Mouse (Mus musculus) heart, embryonic 15.5 days (tissue): Measurements from ENCODE around the gene Myo3b. TPM values are rescaled to one million over a fixed set of nuclear protein-coding genes. Genes with fewer than 3 reads are reported as not detected.

ENCODE experiments used
- ATAC-seq: fragments of 200-750 bp; cut with Nextera tagmentation; replicated peaks from 2 replicates; pipeline ENCODE4 v1.8.0; 2017; ENCODE audit warnings: low read depth, moderate TSS enrichment; ENCODE audit not compliant: insufficient number of reproducible peaks, insufficient read depth, low FRiP score
- H3K27ac ChIP-seq: fragments of 300-500 bp; sonication (generic); 2 replicates; pipeline ENCODE4 v1.5.1; 2015; ENCODE audit warnings: mild to moderate bottlenecking, inconsistent platforms
- H3K27me3 ChIP-seq: fragments of 300-500 bp; sonication (generic); 2 replicates; pipeline ENCODE4 v1.6.1; 2015; ENCODE audit warnings: inconsistent platforms
- H3K36me3 ChIP-seq: fragments of 300-500 bp; sonication (generic); 2 replicates; pipeline ENCODE4 v1.6.1; 2015; ENCODE audit warnings: mild to moderate bottlenecking, inconsistent platforms
- H3K4me1 ChIP-seq: fragments of 300-500 bp; sonication (generic); replicated peaks from 2 replicates; pipeline ENCODE4 v1.6.1; 2015; ENCODE audit warnings: inconsistent platforms
- H3K4me2 ChIP-seq: fragments of 300-500 bp; sonication (generic); 2 replicates; pipeline ENCODE4 v1.6.1; 2015; ENCODE audit warnings: inconsistent platforms, mild to moderate bottlenecking, moderate library complexity
- H3K4me3 ChIP-seq: fragments of 300-500 bp; sonication (generic); 2 replicates; pipeline ENCODE4 v1.5.1; 2015; ENCODE audit warnings: mild to moderate bottlenecking, inconsistent platforms
- H3K9ac ChIP-seq: fragments of 300-500 bp; sonication (generic); 2 replicates; pipeline ENCODE4 v1.6.1; 2015; ENCODE audit warnings: mild to moderate bottlenecking, inconsistent platforms
- H3K9me3 ChIP-seq: fragments of 300-500 bp; sonication (generic); replicated peaks from 2 replicates; pipeline ENCODE4 v1.6.1; 2016; ENCODE audit warnings: inconsistent platforms
- WGBS: fragments of 180-500 bp; shearing (Covaris S2); methylation state at CpG from one replicate; pipeline ENCODE4 v1.1.7; 2015; ENCODE audit warnings: mixed read lengths; 5-methylcytosine and 5-hydroxymethylcytosine counted together
- polyA plus RNA-seq: library from polyadenylated mRNA; unstranded; fragments of >200 nt; fragmentation: Nextera tagmentation; extraction: Ambion mirVana; gene quantifications from 2 replicates; pipeline ENCODE4 v1.2.1, GENCODE M21; 2015

Myo3b gene
- polyA plus RNA-seq, 1 experiment from 2014 or later, result 0.25 TPM

GRCm38 (mm10) chr2:70170469-70170868 lies 131.5 kb downstream of the Myo3b start:
- no peak for ATAC-seq
- H3K9ac ChIP-seq, result no peak overlapping the region
- H3K27me3 ChIP-seq, result no peaks in the 10 kb centered on the region
- no peaks in the 10 kb centered on the region for H3K4me1 ChIP-seq
- no peak overlapping the region for H3K4me2 ChIP-seq
- no peak overlapping the region for H3K27ac ChIP-seq
- 79% methylated on average over 5 of the region's 5 CpGs for WGBS
- no peaks in the 10 kb centered on the region for H3K9me3 ChIP-seq
- no peaks in the 10 kb centered on the region for H3K36me3 ChIP-seq
- H3K4me3 ChIP-seq, result no peak overlapping the region

- no peaks in the 10 kb centered on the region for H3K36me3 ChIP-seq
- 73% methylated on average over 6 of the region's 6 CpGs for WGBS
- ATAC-seq, result no peak
Observed at GRCm38 (mm10) chr2:70176823-70177708, 138.1 kb downstream of the Myo3b start.

GRCm38 (mm10) chr2:70177709-70178030 lies 138.7 kb downstream of the Myo3b start:
- no peak for ATAC-seq
- H3K4me3 ChIP-seq, result no peak overlapping the region
- WGBS, result 75% methylated on average over 5 of the region's 5 CpGs

More at GRCm38 (mm10) chr2:70176823-70177708, 138.1 kb downstream of the Myo3b start:
- H3K9me3 ChIP-seq, result no peaks in the 10 kb centered on the region
- H3K27ac ChIP-seq, result no peak overlapping the region
- H3K4me1 ChIP-seq, result no peaks in the 10 kb centered on the region
- H3K4me2 ChIP-seq, result no peak overlapping the region
- H3K4me3 ChIP-seq, result no peak overlapping the region
- H3K9ac ChIP-seq, result no peak overlapping the region
- H3K27me3 ChIP-seq, result no peaks in the 10 kb centered on the region

GRCm38 (mm10) chr2:70178241-70178640 lies 139.3 kb downstream of the Myo3b start:
- no peak overlapping the region for H3K27ac ChIP-seq
- no peaks in the 10 kb centered on the region for H3K9me3 ChIP-seq
- no peak overlapping the region for H3K9ac ChIP-seq
- no peaks in the 10 kb centered on the region for H3K27me3 ChIP-seq
- H3K4me1 ChIP-seq, result no peaks in the 10 kb centered on the region
- H3K36me3 ChIP-seq, result no peaks in the 10 kb centered on the region
- no peak overlapping the region for H3K4me2 ChIP-seq
- ATAC-seq, result no peak
- H3K4me3 ChIP-seq, result no peak overlapping the region

More at GRCm38 (mm10) chr2:70177709-70178030, 138.7 kb downstream of the Myo3b start:
- H3K9me3 ChIP-seq, result no peaks in the 10 kb centered on the region
- no peak overlapping the region for H3K4me2 ChIP-seq
- no peak overlapping the region for H3K9ac ChIP-seq
- no peaks in the 10 kb centered on the region for H3K4me1 ChIP-seq
- no peak overlapping the region for H3K27ac ChIP-seq
- H3K36me3 ChIP-seq, result no peaks in the 10 kb centered on the region
- no peaks in the 10 kb centered on the region for H3K27me3 ChIP-seq

- Histone ChIP-seq H3K4me2 (no peak overlapping the region), H3K27me3 (no peaks in the 10 kb centered on the region), H3K9me3 (no peaks in the 10 kb centered on the region), H3K9ac (no peak overlapping the region), H3K4me1 (no peaks in the 10 kb centered on the region), H3K4me3 (no peak overlapping the region), H3K27ac (no peak overlapping the region), H3K36me3 (no peaks in the 10 kb centered on the region)
- ATAC-seq, result no peak
- 83% methylated on average over 8 of the region's 8 CpGs for WGBS
Observed at GRCm38 (mm10) chr2:70182150-70182670, 143.3 kb downstream of the Myo3b start.

GRCm38 (mm10) chr2:70187040-70187439 lies 148.1 kb downstream of the Myo3b start:
- Histone ChIP-seq H3K4me1 (no peaks in the 10 kb centered on the region), H3K36me3 (no peaks in the 10 kb centered on the region), H3K4me3 (no peak overlapping the region), H3K27ac (no peak overlapping the region), H3K9me3 (no peaks in the 10 kb centered on the region), H3K9ac (no peak overlapping the region), H3K27me3 (no peaks in the 10 kb centered on the region), H3K4me2 (no peak overlapping the region)
- WGBS, result 72% methylated on average over 6 of the region's 6 CpGs
- no peak for ATAC-seq

GRCm38 (mm10) chr2:70195418-70196248 lies 156.7 kb downstream of the Myo3b start:
- no peak overlapping the region for H3K4me2 ChIP-seq
- WGBS, result 30% methylated on average over 9 of the region's 9 CpGs
- H3K36me3 ChIP-seq, result no peaks in the 10 kb centered on the region
- H3K27ac ChIP-seq, result no peak overlapping the region
- no peak overlapping the region for H3K9ac ChIP-seq
- H3K4me3 ChIP-seq, result no peak overlapping the region
- no peaks in the 10 kb centered on the region for H3K27me3 ChIP-seq
- no peak for ATAC-seq
- H3K4me1 ChIP-seq, result peaks cover 7% of the 10 kb centered on the region
- no peaks in the 10 kb centered on the region for H3K9me3 ChIP-seq

- ATAC-seq, result no peak
- H3K4me1 ChIP-seq, result no peaks in the 10 kb centered on the region
- no peak overlapping the region for H3K27ac ChIP-seq
- no peak overlapping the region for H3K4me2 ChIP-seq
- 45% methylated on average over 11 of the region's 11 CpGs for WGBS
- H3K9me3 ChIP-seq, result no peaks in the 10 kb centered on the region
- H3K9ac ChIP-seq, result no peak overlapping the region
- no peaks in the 10 kb centered on the region for H3K36me3 ChIP-seq
- H3K4me3 ChIP-seq, result no peak overlapping the region
- no peaks in the 10 kb centered on the region for H3K27me3 ChIP-seq
Observed at GRCm38 (mm10) chr2:70201796-70202555, 163.1 kb downstream of the Myo3b start.

GRCm38 (mm10) chr2:70202578-70203167 lies 163.7 kb downstream of the Myo3b start:
- no peak overlapping the region for H3K4me3 ChIP-seq
- no peaks in the 10 kb centered on the region for H3K9me3 ChIP-seq
- no peaks in the 10 kb centered on the region for H3K4me1 ChIP-seq
- H3K27me3 ChIP-seq, result no peaks in the 10 kb centered on the region
- no peak overlapping the region for H3K4me2 ChIP-seq
- 38% methylated on average over 8 of the region's 8 CpGs for WGBS
- H3K36me3 ChIP-seq, result no peaks in the 10 kb centered on the region
- no peak overlapping the region for H3K9ac ChIP-seq
- no peak for ATAC-seq
- H3K27ac ChIP-seq, result no peak overlapping the region

- H3K9me3 ChIP-seq, result no peaks in the 10 kb centered on the region
- H3K36me3 ChIP-seq, result no peaks in the 10 kb centered on the region
- H3K4me1 ChIP-seq, result no peaks in the 10 kb centered on the region
- 77% methylated on average over 1 of the region's 1 CpGs for WGBS
- H3K9ac ChIP-seq, result no peak overlapping the region
- no peak overlapping the region for H3K4me3 ChIP-seq
- H3K4me2 ChIP-seq, result no peak overlapping the region
- no peaks in the 10 kb centered on the region for H3K27me3 ChIP-seq
- H3K27ac ChIP-seq, result no peak overlapping the region
- no peak for ATAC-seq
Observed at GRCm38 (mm10) chr2:70208411-70208810, 169.5 kb downstream of the Myo3b start.

- ATAC-seq, result no peak
- Histone ChIP-seq H3K9ac (no peak overlapping the region), H3K27ac (no peak overlapping the region), H3K36me3 (no peaks in the 10 kb centered on the region), H3K27me3 (no peaks in the 10 kb centered on the region), H3K4me3 (no peak overlapping the region), H3K4me1 (no peaks in the 10 kb centered on the region), H3K4me2 (no peak overlapping the region), H3K9me3 (no peaks in the 10 kb centered on the region)
- WGBS, result 78% methylated on average over 3 of the region's 3 CpGs
Observed at GRCm38 (mm10) chr2:70209790-70210189, 170.9 kb downstream of the Myo3b start.
